Mouse (Mus musculus): Measurements from ENCODE around the gene Tbc1d22a. TPM values are rescaled to one million over a fixed set of nuclear protein-coding genes. Genes with fewer than 3 reads are reported as not detected.

Gene Tbc1d22a
- total and polyA plus RNA-seq, 3 experiments, result 15.1 to 21.1 TPM; not detected in 1

DNA sequence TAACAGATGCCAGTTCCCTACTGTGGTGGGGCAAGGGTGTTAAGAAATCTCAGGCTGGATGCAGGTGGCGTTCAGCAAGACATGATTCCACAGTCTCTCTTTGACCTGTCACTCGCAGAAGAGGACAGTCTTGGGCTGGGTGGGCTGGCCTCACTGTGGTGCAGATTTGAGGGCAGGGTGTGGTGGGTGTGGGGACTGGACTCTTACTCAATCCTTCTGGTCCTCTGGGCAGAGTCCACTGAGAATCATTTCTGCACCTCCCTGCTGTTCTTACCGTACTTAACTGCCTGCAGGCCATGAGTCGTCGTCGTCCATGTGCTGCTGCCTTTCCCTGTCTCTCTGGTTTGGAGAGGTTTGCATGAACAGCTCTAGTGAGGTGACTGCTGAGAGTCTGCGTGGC is 61.5 kb downstream of the Tbc1d22a start:
- Histone ChIP-seq H3K9me3 (replicated peaks; ENCODE audit: insufficient read depth, low read length) (no peaks in the 10 kb centered on the region), H3K79me2 (ENCODE audit: control insufficient read depth, insufficient read depth, low read length, poor library complexity) (no peaks in the 10 kb centered on the region), H3K27ac (ENCODE audit: control insufficient read depth, low read depth, low read length) (no peak overlapping the region), H3K36me3 (ENCODE audit: control insufficient read depth in 1 of 2, insufficient read depth in 2 of 2, low read length in 2 of 2) (no peaks in the 10 kb centered on the region), H3K9ac (ENCODE audit: control insufficient read depth, low read depth, low read length, poor library complexity, severe bottlenecking) (no peak overlapping the region), H3K27me3 (ENCODE audit: control insufficient read depth in 1 of 2, insufficient read depth in 2 of 2, low read length in 2 of 2) (no peaks in the 10 kb centered on the region), H3K4me1 (ENCODE audit: control insufficient read depth in 1 of 2, insufficient read depth in 2 of 2, low read length in 2 of 2) (no peaks in the 10 kb centered on the region), H3K4me3 (ENCODE audit: control insufficient read depth in 1 of 2, insufficient read depth in 1 of 2, low read depth in 2 of 2, low read length in 2 of 2) (no peak overlapping the region)
- DNase-seq (ENCODE audit: low read depth, low spot score), result no peak
- no peak for TF ChIP-seq GABPA (IDR thresholded peaks at IDR 0.05; ENCODE audit: low read depth, low read length)
- TF ChIP-seq EP300 (IDR thresholded peaks at IDR 0.05; ENCODE audit: low read depth in 1 of 2, low read length in 2 of 2), result no peak
- no peak for TF ChIP-seq POLR2A (IDR thresholded peaks at IDR 0.05; ENCODE audit: control insufficient read depth in 1 of 2, insufficient read depth in 1 of 2, low read depth in 1 of 2, low read length in 2 of 2, poor library complexity in 1 of 2)
- no peak for TF ChIP-seq ETS1 (IDR thresholded peaks at IDR 0.05; ENCODE audit: low read depth, low read length)
- no peak for TF ChIP-seq ZKSCAN1 (IDR thresholded peaks at IDR 0.05; ENCODE audit: low read depth, low read length)
- TF ChIP-seq CTCF (IDR thresholded peaks at IDR 0.05 in 2 of 3, conservative IDR thresholded peaks at IDR 0.05 in 1 of 3; ENCODE audit: control insufficient read depth in 1 of 3, insufficient read depth in 1 of 3, low read depth in 2 of 3, low read length in 3 of 3, poor library complexity in 1 of 3, severe bottlenecking in 1 of 3), result no peak
- TF ChIP-seq NRF1 (IDR thresholded peaks at IDR 0.05; ENCODE audit: insufficient read depth, low read depth, low read length, poor library complexity, severe bottlenecking), result no peak
- TF ChIP-seq NELFE (IDR thresholded peaks at IDR 0.05; ENCODE audit: low read depth, low read length), result no peak
- TF ChIP-seq BHLHE40 (IDR thresholded peaks at IDR 0.05; ENCODE audit: borderline replicate concordance, low read depth, low read length), result no peak
- no peak for TF ChIP-seq ZNF384 (IDR thresholded peaks at IDR 0.05; ENCODE audit: low read depth, low read length)
- no peak for TF ChIP-seq SMC3 (IDR thresholded peaks at IDR 0.05; ENCODE audit: low read depth, low read length)
- no peak for TF ChIP-seq HCFC1 (IDR thresholded peaks at IDR 0.05; ENCODE audit: low read depth, low read length)
- no peak for TF ChIP-seq KAT2A (conservative IDR thresholded peaks at IDR 0.05; ENCODE audit: low read depth, low read length)
- TF ChIP-seq TBP (IDR thresholded peaks at IDR 0.05; ENCODE audit: low read depth, low read length), result no peak
- TF ChIP-seq MYB (IDR thresholded peaks at IDR 0.05; ENCODE audit: low read depth, low read length), result no peak

DNA sequence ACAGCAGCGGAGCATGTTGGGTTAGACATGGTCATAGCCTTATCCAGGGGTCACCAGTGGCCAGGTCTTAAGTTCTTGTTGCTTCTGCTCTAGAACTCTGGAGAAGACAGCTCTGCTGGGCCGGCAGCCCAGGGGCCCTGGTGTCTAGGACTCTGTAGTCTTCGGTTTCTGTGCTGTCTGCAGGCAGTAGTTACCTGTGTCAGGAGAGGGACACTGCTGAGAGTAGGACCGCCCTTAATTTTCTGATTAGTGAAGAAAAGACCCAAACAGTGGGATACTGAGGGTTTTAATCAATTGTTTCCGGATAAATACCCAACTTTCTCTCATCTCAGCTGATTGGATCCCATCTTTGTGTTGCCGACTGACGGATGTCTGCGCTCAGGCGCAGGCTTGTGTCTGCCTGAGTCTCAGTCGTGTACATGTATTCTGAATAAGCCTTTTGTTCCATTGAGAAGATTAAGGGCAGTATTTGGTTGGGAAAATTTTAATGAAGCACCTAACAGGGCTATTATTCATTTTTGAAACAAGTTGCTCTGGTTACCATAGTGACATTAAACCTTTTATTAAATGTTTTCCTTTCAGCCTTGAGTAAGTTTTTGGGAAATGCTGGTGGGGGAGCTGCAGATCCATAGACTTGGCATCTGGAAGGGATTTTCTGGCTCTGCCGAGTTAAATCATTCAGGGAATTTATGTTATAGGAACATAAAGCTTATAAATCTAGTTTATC is 62.4 kb downstream of the Tbc1d22a start:
- DNase-seq (ENCODE audit: low read depth, low spot score), result no peak
- Histone ChIP-seq H3K36me3 (ENCODE audit: control insufficient read depth in 1 of 2, insufficient read depth in 2 of 2, low read length in 2 of 2) (no peaks in the 10 kb centered on the region), H3K4me1 (ENCODE audit: control insufficient read depth in 1 of 2, insufficient read depth in 2 of 2, low read length in 2 of 2) (no peaks in the 10 kb centered on the region), H3K9me3 (replicated peaks; ENCODE audit: insufficient read depth, low read length) (no peaks in the 10 kb centered on the region), H3K4me3 (ENCODE audit: control insufficient read depth in 1 of 2, insufficient read depth in 1 of 2, low read depth in 2 of 2, low read length in 2 of 2) (no peak overlapping the region), H3K79me2 (ENCODE audit: control insufficient read depth, insufficient read depth, low read length, poor library complexity) (no peaks in the 10 kb centered on the region), H3K27me3 (ENCODE audit: control insufficient read depth in 1 of 2, insufficient read depth in 2 of 2, low read length in 2 of 2) (no peaks in the 10 kb centered on the region), H3K27ac (ENCODE audit: control insufficient read depth, low read depth, low read length) (no peak overlapping the region), H3K9ac (ENCODE audit: control insufficient read depth, low read depth, low read length, poor library complexity, severe bottlenecking) (no peak overlapping the region)
- TF ChIP-seq MAZ (IDR thresholded peaks at IDR 0.05; ENCODE audit: low read depth, low read length) (no peak), ELF1 (IDR thresholded peaks at IDR 0.05; ENCODE audit: low read depth, low read length) (no peak), SMC3 (IDR thresholded peaks at IDR 0.05; ENCODE audit: low read depth, low read length) (no peak), ZC3H11A (IDR thresholded peaks at IDR 0.05; ENCODE audit: low read depth, low read length) (no peak), NELFE (IDR thresholded peaks at IDR 0.05; ENCODE audit: low read depth, low read length) (no peak), E2F4 (IDR thresholded peaks at IDR 0.05; ENCODE audit: borderline replicate concordance, low read depth, low read length) (no peak), BHLHE40 (IDR thresholded peaks at IDR 0.05; ENCODE audit: borderline replicate concordance, low read depth, low read length) (no peak), TCF12 (IDR thresholded peaks at IDR 0.05; ENCODE audit: low read depth, low read length) (no peak), ETS1 (IDR thresholded peaks at IDR 0.05; ENCODE audit: low read depth, low read length) (no peak), GABPA (IDR thresholded peaks at IDR 0.05; ENCODE audit: low read depth, low read length) (no peak), KAT2A (conservative IDR thresholded peaks at IDR 0.05; ENCODE audit: low read depth, low read length) (no peak), NRF1 (IDR thresholded peaks at IDR 0.05; ENCODE audit: insufficient read depth, low read depth, low read length, poor library complexity, severe bottlenecking) (no peak), RCOR1 (IDR thresholded peaks at IDR 0.05; ENCODE audit: low read depth, low read length) (no peak)

Measured in MEL (cell line).